Mouse (Mus musculus) MEL (cell line): ENCODE measurements at regions not wholly inside any gene's neighbourhood (a gene's known extent, or its start where the extent isn't known, plus 50 kb on each side); places are given as distances from the start of the nearest gene placed in this dataset.

ENCODE experiments used
- CTCF ChIP-seq, 3 experiments: IDR thresholded peaks in 2 of 3; conservative IDR thresholded peaks in 1 of 3; 2 replicates each; pipeline ENCODE4 v1.5.1; 2011 to 2012; ENCODE audit warnings: low read length in 3 of 3, low read depth in 2 of 3, mild to moderate bottlenecking in 2 of 3, improper control_type of control experiment in 1 of 3, inconsistent platforms in 1 of 3, mixed read lengths in 1 of 3, moderate library complexity in 1 of 3; ENCODE audit not compliant: control insufficient read depth in 1 of 3, insufficient read depth in 1 of 3, poor library complexity in 1 of 3, severe bottlenecking in 1 of 3
- GATA1 ChIP-seq: IDR thresholded peaks from 2 replicates; pipeline ENCODE4 v1.6.1; 2011; ENCODE audit warnings: low read depth, low read length, improper control_type of control experiment
- MAX ChIP-seq: IDR thresholded peaks from 2 replicates; pipeline ENCODE4 v1.6.1; 2011; ENCODE audit warnings: low read length, improper control_type of control experiment
- USF1 ChIP-seq: IDR thresholded peaks from 2 replicates; pipeline ENCODE4 v1.6.1; 2014; ENCODE audit warnings: low read depth, mild to moderate bottlenecking, inconsistent platforms, low read length, improper control_type of control experiment, moderate library complexity

DNA sequence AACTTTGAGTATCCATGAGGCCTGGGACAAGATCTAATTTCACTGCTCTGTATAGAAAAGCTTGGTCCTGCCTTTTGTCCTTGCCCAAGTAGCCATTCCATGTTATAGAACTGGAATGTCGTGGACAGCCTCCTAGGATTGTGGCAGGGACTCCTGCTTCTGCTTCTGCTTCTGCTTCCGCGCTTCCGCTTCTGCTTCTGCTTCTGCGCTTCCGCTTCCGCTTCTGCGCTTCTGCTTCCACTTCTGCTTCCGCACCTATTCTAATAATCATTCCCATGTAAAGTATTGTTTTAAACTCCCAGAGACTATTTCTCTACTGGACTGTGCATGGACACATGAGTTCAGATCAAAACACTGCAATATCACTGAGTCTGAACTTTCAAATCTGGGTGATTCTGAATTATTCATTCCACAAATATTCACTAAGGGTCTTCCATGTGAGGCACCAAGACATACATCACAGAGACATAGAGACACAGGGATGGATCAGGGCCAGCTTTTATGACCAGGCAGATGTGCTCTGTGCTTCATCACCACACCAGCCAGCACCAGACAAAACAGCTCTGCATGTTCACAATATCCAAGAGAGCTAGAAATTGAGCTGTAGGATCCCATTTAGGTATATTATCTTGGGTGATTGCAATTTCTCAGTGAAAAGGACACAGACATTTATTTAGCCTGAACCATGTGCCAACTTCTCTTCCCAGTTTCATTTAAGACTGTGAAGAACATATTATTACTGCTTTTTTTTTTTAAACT, 360.5 kb upstream of the Gm6657 start:
- TF ChIP-seq GATA1 (no peak), MAX (no peak), CTCF (IDR thresholded peaks at IDR 0.05 in 2 of 3, conservative IDR thresholded peaks at IDR 0.05 in 1 of 3; ENCODE audit: control insufficient read depth in 1 of 3, insufficient read depth in 1 of 3, low read depth in 2 of 3, low read length in 3 of 3, poor library complexity in 1 of 3, severe bottlenecking in 1 of 3) (no peak), USF1 (no peak)
